Mouse (Mus musculus) C2C12 (cell line): Measurements from ENCODE around the gene Ccdc149. TPM values are rescaled to one million over a fixed set of nuclear protein-coding genes. Genes with fewer than 3 reads are reported as not detected.

Experiments
- H3K27me3 ChIP-seq: one replicate; pipeline ENCODE4 v1.6.1; 2011; ENCODE audit not compliant: control insufficient read depth, insufficient read depth, insufficient read length
- H3K36me3 ChIP-seq: one replicate; pipeline ENCODE4 v1.6.1; 2011; ENCODE audit not compliant: control insufficient read depth, insufficient read depth
- H3K4me3 ChIP-seq: one replicate; pipeline ENCODE4 v1.5.1; 2011; ENCODE audit warnings: mild to moderate bottlenecking, control low read depth; ENCODE audit not compliant: poor library complexity, insufficient read depth, severe bottlenecking
- H3K79me2 ChIP-seq: one replicate; pipeline ENCODE4 v1.6.1; 2011; ENCODE audit not compliant: control insufficient read depth, insufficient read depth
- H3K79me3 ChIP-seq: one replicate; pipeline ENCODE4 v1.6.1; 2011; ENCODE audit warnings: low read depth, control low read depth
- H3ac ChIP-seq: one replicate; pipeline ENCODE3; 2011; ENCODE audit warnings: low read depth; ENCODE audit not compliant: control insufficient read depth, insufficient read length
- CEBPB ChIP-seq: IDR thresholded peaks from one replicate; pipeline ENCODE4 v1.6.1; 2011; ENCODE audit warnings: low read depth, mild to moderate bottlenecking, control low read depth, moderate library complexity
- CTCF ChIP-seq: IDR thresholded peaks from one replicate; pipeline ENCODE4 v1.5.1; 2011; ENCODE audit not compliant: control insufficient read depth, insufficient read depth, insufficient read length
- FOSL1 ChIP-seq: IDR thresholded peaks from one replicate; pipeline ENCODE4 v1.8.0; 2011; ENCODE audit warnings: mild to moderate bottlenecking, low read length; ENCODE audit not compliant: poor library complexity, insufficient read depth, severe bottlenecking
- MAX ChIP-seq: IDR thresholded peaks from one replicate; pipeline ENCODE4 v1.6.1; 2011; ENCODE audit warnings: mild to moderate bottlenecking, control low read depth
- MYOD1 ChIP-seq: IDR thresholded peaks from one replicate; pipeline ENCODE4 v1.6.1; 2011; ENCODE audit warnings: low read depth; ENCODE audit not compliant: control insufficient read depth, insufficient read length
- MYOG ChIP-seq: IDR thresholded peaks from one replicate; pipeline ENCODE4 v1.6.1; 2011; ENCODE audit not compliant: control insufficient read depth, insufficient read length; ENCODE audit errors: extremely low read depth
- USF1 ChIP-seq: IDR thresholded peaks from one replicate; pipeline ENCODE4 v1.6.1; 2011; ENCODE audit warnings: low read depth, mild to moderate bottlenecking, control low read depth, moderate library complexity
- polyA plus RNA-seq: library from polyadenylated mRNA; unstranded; fragments of >200 nt; fragmentation: generic; extraction: Trizol; gene quantifications from one replicate; pipeline ENCODE4 v1.2.1, GENCODE M21; 2012; ENCODE audit warnings: missing spikeins

Ccdc149 gene
- polyA plus RNA-seq, 1 experiment, result 0.01 TPM

GRCm38 (mm10) chr5:52339134-52339533 is 132.2 kb downstream of the Ccdc149 start:
- TF ChIP-seq MYOG (no peak), CEBPB (no peak), MAX (no peak), CTCF (no peak), MYOD1 (no peak), USF1 (no peak), FOSL1 (no peak)

GRCm38 (mm10) chr5:52335590-52335989 is 135.7 kb downstream of the Ccdc149 start:
- no peak overlapping the region for H3K4me3 ChIP-seq
- H3ac ChIP-seq, result no peak overlapping the region
- H3K36me3 ChIP-seq, result no peaks in the 10 kb centered on the region
- H3K27me3 ChIP-seq, result no peaks in the 10 kb centered on the region
- no peak for TF ChIP-seq MYOG
- no peak for TF ChIP-seq CTCF
- TF ChIP-seq MAX, result no peak
- no peak for TF ChIP-seq CEBPB
- TF ChIP-seq USF1, result no peak
- TF ChIP-seq FOSL1, result no peak
- TF ChIP-seq MYOD1, result no peak
- no peaks in the 10 kb centered on the region for H3K79me3 ChIP-seq
- no peaks in the 10 kb centered on the region for H3K79me2 ChIP-seq

More at GRCm38 (mm10) chr5:52339134-52339533, 132.2 kb downstream of the Ccdc149 start:
- no peaks in the 10 kb centered on the region for H3K36me3 ChIP-seq
- no peaks in the 10 kb centered on the region for H3K79me3 ChIP-seq
- H3ac ChIP-seq, result no peak overlapping the region
- no peaks in the 10 kb centered on the region for H3K79me2 ChIP-seq
- no peak overlapping the region for H3K4me3 ChIP-seq
- H3K27me3 ChIP-seq, result no peaks in the 10 kb centered on the region

- TF ChIP-seq USF1, result no peak
- no peak for TF ChIP-seq MYOG
- TF ChIP-seq CTCF, result no peak
- no peak for TF ChIP-seq MAX
- no peak for TF ChIP-seq MYOD1
- TF ChIP-seq FOSL1, result no peak
- TF ChIP-seq CEBPB, result no peak
- Histone ChIP-seq H3K79me3 (no peaks in the 10 kb centered on the region), H3K36me3 (no peaks in the 10 kb centered on the region), H3ac (no peak overlapping the region), H3K4me3 (no peak overlapping the region), H3K27me3 (no peaks in the 10 kb centered on the region), H3K79me2 (no peaks in the 10 kb centered on the region)
Observed at GRCm38 (mm10) chr5:52332120-52332519, 139.2 kb downstream of the Ccdc149 start.

Other genes with a start within 250 kb of the Ccdc149 start
- gene Sod3, start 107.7 kb downstream of the Ccdc149 start, polyA plus RNA-seq, result 1.8 TPM
- gene Lgi2, start 94.9 kb upstream of the Ccdc149 start, polyA plus RNA-seq, result 0.01 TPM
- gene Sepsecs, start 198.2 kb upstream of the Ccdc149 start, polyA plus RNA-seq, result 3.3 TPM